Mouse (Mus musculus): Measurements from ENCODE around the gene Ift88. TPM values are rescaled to one million over a fixed set of nuclear protein-coding genes. Genes with fewer than 3 reads are reported as not detected.

Ift88 gene
- 4.9 and 5.5 TPM in 2 replicates for polyA plus RNA-seq (2015; fragmentation: Nextera tagmentation; extraction: Ambion mirVana)

GRCm38 (mm10) chr14:57423432-57424211, at the start of gene Ift88:
Gene Ift88 (plus strand): TSS chr14:57424062.

DNA sequence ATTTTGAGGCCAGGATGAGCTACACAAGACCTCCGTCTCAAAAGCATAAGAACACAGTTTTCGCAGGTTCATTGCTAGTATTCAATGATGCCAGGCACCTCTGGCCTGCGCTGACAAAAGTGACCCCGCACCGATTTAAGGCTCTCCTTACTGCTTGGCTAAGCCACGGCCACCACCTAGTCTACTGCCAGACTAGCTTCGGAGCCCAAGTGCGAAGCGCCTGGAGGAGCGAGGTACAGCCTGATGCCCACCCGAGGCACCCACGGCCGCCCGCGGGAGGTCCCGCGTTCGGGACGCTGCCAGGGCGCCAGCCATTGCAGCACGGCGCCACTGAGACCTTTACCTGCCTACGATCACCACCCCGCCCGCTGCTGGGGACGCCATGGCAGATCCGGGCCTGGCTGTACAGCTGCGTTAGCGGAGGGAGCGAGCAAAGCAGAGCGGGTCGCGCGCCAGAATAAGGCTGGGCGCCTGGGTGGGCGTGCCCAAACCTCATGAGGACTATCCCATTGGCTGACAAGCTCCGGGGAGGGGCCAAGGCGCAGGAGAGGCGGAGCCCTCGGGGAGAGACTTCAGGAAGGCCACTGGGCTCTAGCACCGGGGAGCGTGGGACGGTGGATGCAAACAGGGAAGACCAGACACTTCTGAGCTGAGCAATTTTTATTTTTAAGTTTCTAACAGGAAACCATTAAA, 25.7 kb upstream of the Ift88 start, which contains the start of gene Cryl1:
Gene Cryl1 (minus strand): TSS at position 465 of the 693 bp plus-strand sequence.

DNA sequence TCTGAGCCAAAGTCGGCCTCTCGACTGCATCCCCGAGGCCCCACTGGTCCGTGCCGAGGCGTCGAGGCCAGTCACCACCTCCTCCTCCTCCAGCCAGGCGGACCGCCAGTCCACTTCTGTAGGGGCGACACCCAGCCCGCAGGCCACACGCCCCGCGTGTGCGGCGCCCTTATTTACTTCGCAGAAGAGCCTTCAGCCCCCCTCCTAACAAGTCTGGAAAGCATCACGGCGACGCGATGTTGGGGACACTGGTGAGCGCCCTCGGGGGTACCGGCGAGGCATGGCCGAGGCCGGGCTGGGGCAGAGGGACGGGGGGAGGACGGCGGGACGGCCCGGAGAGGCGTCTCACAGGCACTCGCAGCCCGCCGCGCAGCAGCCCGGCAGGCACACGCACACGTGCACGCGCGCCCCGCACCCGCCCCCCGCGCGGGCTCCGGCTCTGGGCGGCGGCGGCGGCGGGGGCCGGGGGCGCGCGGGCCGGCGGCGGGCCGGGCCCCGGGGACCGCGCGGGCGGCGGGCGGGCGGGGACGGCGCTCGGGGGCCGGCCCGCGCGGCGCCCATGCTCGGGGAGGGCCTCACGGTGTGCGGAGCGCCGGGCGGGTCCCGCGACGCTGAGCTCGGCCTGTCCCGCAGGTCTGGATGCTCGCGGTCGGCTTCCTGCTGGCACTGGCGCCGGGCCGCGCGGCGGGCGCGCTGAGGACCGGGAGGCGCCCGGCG, 101.0 kb downstream of the Ift88 start, which contains the start of gene Il17d:
Gene Il17d (plus strand): TSS at position 107 of the 717 bp plus-strand sequence.

Other genes starting within 250 kb of the Ift88 start
- 31.0 and 33.7 TPM in 2 replicates for gene Cryl1, start 25.5 kb upstream of the Ift88 start, polyA plus RNA-seq (2015; fragmentation: Nextera tagmentation; extraction: Ambion mirVana)
- 27.4 and 30.9 TPM in 2 replicates for gene Il17d, start 100.7 kb downstream of the Ift88 start, polyA plus RNA-seq (2015; fragmentation: Nextera tagmentation; extraction: Ambion mirVana)
- 88.1 and 95.5 TPM in 2 replicates for gene Eef1akmt1, start 147.6 kb downstream of the Ift88 start, polyA plus RNA-seq (2015; fragmentation: Nextera tagmentation; extraction: Ambion mirVana)
- gene Xpo4, start 241.4 kb downstream of the Ift88 start, polyA plus RNA-seq (2015; fragmentation: Nextera tagmentation; extraction: Ambion mirVana): 6.2 and 8.5 TPM in 2 replicates

Data from urinary bladder, postnatal 0 days (tissue).